Mouse (Mus musculus): ENCODE results near the gene H60b.
A peak's percentile ranks its signal among the peaks of the same experiment; 100 is the strongest.
"Not testable (repeated sequence)": the region's sequence is repeated elsewhere in the genome, so short reads cannot be mapped to it uniquely, and the experiment has no call there.

Gene H60b

DNA sequence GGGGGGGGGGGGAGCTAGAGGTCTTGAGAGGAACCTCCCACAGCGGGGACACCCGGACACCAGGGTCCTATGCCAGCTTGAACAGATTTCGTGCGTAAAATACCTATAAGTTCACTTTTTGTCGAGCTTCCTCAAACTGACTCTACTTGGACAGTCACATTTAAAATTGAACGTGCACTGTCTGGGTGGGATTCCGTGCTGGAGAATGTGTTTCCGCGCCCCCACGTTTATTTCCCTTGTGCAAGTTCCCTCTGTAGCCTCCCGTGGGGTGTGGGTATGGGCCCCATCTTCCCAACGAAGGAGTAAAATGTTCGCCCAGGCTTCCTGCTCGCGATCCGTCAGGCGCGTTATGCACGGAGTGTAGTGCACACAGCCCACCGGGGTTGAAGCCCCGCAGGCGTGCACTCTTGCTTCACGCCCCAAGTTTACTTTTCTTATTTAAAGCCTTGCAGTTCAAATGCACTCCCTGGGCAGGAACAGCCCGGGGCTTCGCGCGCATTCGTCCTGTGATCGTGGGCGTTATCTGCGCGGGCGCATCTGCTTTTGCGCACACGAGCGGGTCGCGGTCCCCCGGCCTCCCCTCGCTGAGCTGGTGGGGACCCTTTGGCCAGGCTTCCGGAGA, 115.4 kb downstream of the H60b start:
- peak; percentile 35 for DNase-seq (ENCODE audit: low read depth)

DNA sequence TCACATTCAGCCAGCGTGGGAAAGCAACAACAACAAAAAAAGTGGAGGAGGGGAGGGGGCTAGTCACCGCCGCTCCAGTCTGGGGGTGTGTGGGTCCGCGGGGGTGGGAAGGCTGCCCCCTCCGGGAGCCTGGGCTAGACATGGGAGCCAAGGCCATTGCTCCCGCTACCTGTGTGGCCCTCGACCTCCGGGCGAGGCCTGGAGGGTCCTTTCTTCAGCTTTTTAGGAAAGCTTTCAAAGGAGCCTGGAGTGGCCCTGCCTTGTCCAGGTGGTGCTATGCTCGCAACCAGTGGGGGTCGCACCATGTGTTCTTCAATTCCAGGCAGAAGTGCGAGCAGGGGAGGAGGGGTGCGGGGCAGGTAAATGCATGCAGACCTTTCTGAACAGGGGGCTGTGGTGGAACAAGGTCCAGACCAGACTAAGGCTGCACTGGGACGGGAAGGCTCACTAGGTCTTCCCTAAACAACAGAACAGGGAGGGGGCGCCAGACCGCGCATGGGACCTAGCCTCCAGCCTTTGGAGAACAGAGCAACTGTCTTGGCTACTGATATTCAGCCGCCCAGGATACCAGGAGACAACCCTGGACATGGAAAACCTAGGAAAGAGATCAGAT, 116.2 kb downstream of the H60b start:
- DNase-seq (ENCODE audit: low read depth) = no peak

DNA sequence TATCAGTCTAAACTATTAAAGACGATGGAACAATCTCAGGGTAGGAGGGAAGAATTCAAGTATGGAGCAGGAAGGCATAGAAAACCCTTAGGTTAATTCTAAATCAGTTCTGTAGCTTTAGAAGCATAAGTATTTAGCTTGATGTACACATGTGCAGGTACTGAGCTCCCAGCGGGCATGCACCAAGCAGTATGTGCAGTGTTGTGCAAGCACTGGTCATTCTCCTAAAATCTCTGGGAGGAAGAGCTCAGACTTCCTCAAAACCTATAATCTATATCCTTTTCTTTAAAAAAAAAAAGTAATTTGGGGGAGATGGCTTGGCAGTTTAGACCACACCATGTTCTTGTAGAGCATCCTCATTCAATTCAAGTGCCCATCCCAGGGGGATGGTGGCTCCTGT, 120.1 kb downstream of the H60b start:
- not testable (repeated sequence) for DNase-seq (ENCODE audit: low read depth)

DNA sequence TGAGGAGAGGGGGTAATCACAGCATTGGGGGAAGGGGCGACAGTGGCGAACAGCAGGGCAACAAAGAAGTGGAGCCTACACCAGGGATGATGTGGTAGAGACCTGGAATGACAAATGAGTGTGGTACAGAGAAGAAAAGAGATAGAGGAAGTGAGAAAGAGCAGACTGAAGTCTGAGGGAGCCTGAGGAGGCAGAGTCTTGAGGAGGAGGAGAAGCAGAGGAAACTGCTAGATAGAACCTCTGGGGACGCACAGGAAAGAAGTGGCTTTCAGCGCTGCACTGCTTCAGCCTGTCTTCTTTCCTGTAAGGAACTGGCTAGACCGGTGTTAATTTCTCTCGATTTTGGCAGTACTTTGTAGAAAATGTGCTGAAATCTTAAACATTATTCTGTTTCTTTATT, 124.4 kb downstream of the H60b start:
- DNase-seq (ENCODE audit: low read depth) = peak; percentile 51

DNA sequence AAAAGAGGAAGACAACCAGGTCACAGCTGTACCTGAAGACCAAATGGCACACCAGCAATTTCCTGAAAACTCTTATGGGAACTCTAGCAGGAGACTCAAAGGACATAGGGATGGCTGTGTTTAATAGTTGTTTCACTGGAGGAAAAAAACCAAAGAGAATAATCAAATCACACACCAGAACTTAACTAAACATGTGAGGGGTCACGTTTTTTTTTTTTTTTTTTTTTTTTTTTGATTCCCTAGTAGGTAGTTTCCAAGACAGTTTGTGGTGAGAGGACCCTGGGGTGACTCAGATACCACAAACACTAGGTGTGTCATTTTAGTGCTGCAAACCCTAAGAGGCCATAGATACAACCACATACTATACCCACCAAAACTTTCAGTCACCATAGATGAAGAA, 137.3 kb downstream of the H60b start:
- no peak for DNase-seq (ENCODE audit: low read depth)

DNA sequence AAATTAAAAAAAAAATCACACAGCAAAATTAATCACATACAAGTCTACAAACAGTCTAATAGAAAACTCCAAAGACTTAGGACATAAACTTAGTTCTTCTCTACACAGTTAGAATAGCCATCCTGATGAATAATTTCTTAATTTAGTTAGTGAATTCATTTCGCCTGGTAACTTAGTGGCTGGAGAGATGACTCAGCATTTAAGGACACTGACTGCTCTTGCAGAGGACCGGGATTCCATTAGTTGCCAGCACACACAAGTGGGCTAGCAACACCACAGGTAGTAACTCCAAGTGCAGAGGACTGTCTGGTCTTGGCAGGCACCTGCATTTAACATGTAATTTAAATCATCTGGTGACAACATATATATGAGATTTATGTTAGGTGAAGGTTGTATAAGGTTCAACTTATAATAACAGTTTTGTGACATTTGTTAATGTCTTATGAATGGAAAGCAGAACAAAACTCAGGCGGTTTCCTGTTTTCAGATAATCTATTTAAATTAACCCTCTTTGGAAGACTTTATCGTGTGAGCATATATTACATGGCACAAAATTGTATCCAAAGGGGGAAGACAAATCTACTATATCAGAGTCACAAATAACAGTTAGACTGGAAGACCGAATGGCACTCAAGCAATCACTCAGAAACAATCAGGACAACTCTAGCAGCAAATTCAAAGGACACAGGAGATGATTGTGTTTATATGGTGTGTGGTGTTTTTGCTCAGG, 138.8 kb downstream of the H60b start:
- DNase-seq (ENCODE audit: low read depth) = no peak

DNA sequence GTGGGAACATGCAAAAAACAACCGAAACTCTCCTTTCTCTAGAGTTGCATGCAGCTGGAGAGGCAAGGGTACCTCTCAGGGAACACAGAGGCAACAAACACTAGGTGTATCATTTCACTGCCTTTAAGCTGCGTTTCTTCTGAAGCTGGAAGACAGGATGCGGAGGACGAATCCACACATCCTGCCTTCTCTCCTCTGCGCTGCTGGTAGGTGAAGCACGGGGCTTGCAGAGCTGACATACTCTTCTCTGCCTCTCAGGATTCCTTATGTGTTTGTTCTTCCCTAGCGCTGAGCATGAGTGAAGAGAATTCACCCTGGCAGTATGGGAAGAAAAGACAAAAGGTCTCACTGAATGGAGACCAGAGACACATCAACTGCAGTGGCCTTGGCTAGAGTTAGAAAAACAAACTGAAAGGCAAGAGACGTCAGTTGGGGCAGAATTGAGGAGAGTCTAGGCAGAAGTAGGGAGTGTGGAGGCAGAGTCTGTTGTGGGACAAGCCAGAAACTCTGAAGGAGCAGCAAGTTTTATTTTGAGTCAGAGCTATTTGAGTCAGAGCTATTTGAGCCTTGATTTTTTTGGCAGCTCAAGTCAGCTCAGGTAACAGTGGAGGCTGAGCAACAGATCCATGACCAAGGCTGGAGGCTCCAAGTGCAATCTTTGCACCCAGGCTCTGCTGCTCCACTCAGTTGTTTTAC, 139.5 kb downstream of the H60b start:
- peak; percentile 67 for DNase-seq (ENCODE audit: low read depth)

DNA sequence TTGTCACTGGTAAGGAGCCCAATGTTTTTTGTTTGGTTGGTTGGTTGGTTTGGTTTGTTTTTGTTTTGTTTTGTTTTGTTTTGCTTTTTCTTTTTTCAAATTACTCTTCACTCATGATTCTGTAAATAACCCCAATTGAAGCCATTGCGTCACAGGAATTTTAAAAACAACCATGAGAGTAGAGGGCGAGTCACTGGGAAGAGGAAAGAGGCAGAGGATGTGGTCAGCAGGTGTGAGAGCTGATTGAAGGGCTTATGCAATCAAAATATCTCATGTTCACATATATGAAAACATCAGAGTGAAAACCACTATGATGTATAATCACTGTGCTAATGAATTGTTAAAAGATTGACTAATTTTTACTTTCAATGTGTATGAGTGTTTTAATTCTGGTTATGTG, 140.9 kb downstream of the H60b start:
- peak; percentile 81 for DNase-seq (ENCODE audit: low read depth)

DNA sequence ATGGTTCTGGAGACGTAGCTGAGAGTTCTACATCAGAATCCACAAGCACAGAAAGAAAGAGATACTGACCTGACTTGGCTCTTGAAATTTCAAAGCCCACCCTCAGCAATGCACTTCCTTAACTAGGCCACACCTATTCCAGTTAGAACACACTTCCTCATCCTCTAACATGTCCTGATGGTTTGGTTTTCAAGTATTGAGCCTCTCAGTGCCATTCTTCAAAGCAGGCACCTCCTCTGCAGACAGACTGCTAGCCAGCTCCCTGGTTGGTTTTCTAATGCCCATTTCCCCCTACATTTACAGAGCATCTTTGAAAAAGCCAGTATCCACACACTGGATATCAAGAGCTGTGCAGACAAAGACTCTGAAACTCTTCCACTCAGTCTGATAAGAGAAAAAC, 143.3 kb downstream of the H60b start:
- peak; percentile 73 for DNase-seq (ENCODE audit: low read depth)

DNA sequence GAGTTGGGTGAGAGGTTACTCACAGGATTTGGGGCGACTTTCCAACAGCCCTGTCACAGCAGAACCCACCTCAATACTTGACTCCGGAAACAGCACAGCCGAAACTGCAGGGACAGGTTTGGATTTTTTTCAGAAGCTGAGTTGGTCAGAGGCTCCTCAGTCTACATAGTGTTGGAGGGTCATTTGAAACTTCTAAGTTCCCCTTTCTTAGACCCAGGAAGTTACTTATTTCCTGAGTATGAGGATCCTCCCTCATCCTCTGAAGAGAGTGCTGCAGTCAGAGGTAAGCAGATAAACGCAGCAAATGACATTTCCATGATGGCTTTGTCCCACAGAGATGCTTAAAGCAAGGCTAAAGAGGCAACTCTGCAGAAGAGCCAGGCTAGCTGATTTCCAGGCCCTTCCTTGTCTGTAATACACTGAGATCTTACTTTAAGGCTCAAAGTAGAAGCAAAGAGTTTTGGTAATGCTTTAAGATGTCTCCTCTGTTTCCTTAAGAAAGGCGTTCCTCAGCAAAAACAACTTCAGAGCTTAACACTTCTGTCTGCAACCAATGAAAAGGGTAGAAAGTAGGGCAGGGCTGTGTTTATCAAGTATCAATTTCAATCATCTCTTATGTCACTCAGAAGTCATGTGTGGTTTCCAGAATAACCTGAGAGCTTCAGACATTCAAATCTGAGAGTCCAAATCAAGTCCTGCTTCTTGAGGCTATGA, 144.1 kb downstream of the H60b start:
- DNase-seq (ENCODE audit: low read depth) = peak; percentile 84

DNA sequence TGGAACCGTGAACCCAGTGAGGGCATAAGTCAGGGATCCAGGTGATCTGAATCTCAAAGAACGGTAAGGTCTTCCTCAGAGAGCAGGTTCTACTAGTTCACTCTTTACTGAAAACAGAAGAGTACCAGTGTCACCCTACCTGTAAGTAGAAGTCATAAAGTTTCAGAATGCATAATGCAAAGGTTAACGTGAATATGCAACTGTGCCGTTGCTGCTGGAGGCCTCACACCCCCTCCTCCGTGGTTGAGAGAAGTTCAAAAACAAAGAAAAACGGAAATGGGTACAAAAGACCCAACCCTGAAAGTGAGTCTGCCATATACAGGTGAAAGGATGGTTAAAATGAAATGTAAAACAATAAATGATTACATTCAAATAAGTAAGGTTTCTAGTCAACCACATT, 145.3 kb downstream of the H60b start:
- DNase-seq (ENCODE audit: low read depth) = peak; percentile 68

DNA sequence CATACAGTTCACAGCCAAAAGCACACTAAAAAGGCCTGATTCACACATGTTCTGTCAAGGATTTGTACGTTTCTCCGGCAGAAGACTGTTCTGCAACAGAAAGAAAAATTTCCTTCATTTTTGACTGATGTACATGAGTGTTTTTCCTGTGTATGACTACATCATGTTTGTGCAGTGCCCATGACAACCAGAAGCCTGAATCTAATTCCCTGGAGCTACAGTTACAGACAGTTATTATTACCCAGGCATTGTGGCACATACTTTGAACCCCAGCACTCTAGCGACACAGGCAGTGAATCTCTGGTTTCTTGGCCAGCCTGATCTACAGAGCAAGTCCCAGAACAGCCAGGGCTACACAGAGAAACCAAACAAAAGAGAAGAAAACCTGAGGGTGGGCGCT, 147.4 kb downstream of the H60b start:
- no peak for DNase-seq (ENCODE audit: low read depth)

DNA sequence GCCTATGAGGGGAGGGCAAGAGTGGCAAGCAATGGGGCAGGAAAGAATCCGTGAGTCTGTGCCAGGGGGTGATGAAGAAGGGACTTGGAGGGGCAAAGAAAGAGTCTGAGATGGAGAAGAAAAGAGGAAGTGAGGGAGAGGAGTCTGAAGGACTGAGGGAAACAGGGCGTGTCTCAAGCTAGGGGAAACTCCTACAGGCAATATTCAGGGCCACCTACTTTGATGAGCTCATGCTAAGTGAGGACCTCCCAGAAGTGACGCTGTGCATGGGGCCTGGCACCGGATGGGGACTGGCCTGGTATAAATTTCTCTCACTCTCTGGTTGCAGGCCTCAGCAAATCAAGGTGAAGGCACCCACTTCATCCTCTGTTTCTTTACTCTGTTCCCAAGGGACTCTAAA, 148.1 kb downstream of the H60b start:
- peak; percentile 91 for DNase-seq (ENCODE audit: low read depth)

DNA sequence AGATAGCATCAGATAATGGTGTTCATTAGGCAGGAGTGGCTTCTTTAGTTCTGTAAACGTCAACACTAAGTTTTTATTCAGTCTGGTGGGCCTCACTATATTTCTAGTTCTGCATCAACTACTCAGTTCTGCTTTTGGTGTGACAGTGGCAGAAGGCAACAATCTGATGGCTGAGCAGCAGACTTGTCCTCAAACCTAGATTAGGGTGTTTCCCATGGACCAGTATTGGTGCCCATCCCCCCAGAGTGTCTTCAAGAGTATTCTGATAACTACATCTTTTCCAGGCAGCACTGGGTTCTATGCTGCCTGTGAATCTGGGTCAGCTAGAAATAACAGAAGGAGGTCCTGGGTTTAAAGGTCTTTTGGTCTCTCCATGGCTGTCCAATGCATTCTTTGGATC, 149.8 kb downstream of the H60b start:
- DNase-seq (ENCODE audit: low read depth) = no peak

DNA sequence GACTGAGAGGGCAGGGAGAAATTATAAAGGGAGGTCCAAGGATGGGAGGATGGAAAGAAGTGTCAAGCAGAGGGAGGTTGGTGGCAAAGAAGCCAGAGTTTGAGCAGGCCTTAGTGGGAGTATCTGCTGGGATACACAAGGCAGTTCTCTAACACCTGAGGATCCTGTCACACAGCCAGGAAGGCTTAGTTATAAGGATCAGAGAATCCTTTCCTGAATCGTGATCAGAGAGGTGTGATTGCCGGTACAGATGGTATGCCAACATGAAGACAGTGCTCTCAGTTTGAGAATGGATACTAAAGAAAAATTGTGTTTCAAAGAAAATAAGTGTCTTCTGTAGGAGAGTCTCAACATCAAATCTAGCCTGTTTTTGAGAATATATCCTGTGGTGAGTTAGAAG, 164.5 kb downstream of the H60b start:
- no peak for DNase-seq (ENCODE audit: low read depth)
